Mouse (Mus musculus): ENCODE results near the gene P4hb. TPM values are rescaled to one million over a fixed set of nuclear protein-coding genes. Genes with fewer than 3 reads are reported as not detected.

The P4hb gene
- polyA plus RNA-seq, 1 experiment from 2014 or later = 289 TPM

Other genes with a start within 250 kb of the P4hb start
- 4,110 and 4,339 TPM in 2 replicates for gene Actg1, start 224.7 kb downstream of the P4hb start, polyA plus RNA-seq (2015; fragmentation: Nextera tagmentation; extraction: Ambion mirVana)
- gene Fscn2, start 211.7 kb downstream of the P4hb start, polyA plus RNA-seq (2015; fragmentation: Nextera tagmentation; extraction: Ambion mirVana) = 1.6 and 2.6 TPM in 2 replicates
- gene Faap100, start 194.5 kb downstream of the P4hb start, polyA plus RNA-seq (2015; fragmentation: Nextera tagmentation; extraction: Ambion mirVana) = 74.6 and 82.4 TPM in 2 replicates
- 32.5 and 33.8 TPM in 2 replicates for gene Nploc4, start 135.5 kb downstream of the P4hb start, polyA plus RNA-seq (2015; fragmentation: Nextera tagmentation; extraction: Ambion mirVana)
- not detected in 2 replicates for gene Tspan10, start 130.6 kb downstream of the P4hb start, polyA plus RNA-seq (2015; fragmentation: Nextera tagmentation; extraction: Ambion mirVana)
- 0.36 and 0.44 TPM in 2 replicates for gene Pde6g, start 119.8 kb downstream of the P4hb start, polyA plus RNA-seq (2015; fragmentation: Nextera tagmentation; extraction: Ambion mirVana)
- 10.5 and 10.6 TPM in 2 replicates for gene Oxld1, start 115.2 kb downstream of the P4hb start, polyA plus RNA-seq (2015; fragmentation: Nextera tagmentation; extraction: Ambion mirVana)
- gene Ccdc137, start 115.1 kb downstream of the P4hb start, polyA plus RNA-seq (2015; fragmentation: Nextera tagmentation; extraction: Ambion mirVana) = 26.3 and 27.3 TPM in 2 replicates
- 58.9 and 63.2 TPM in 2 replicates for gene Arl16, start 105.6 kb downstream of the P4hb start, polyA plus RNA-seq (2015; fragmentation: Nextera tagmentation; extraction: Ambion mirVana)
- gene Mrpl12, start 88.6 kb downstream of the P4hb start, polyA plus RNA-seq (2015; fragmentation: Nextera tagmentation; extraction: Ambion mirVana) = 108 TPM in 2 replicates
- gene Slc25a10, start 81.4 kb downstream of the P4hb start, polyA plus RNA-seq (2015; fragmentation: Nextera tagmentation; extraction: Ambion mirVana) = 32.0 and 32.8 TPM in 2 replicates
- gene Gcgr, start 42.6 kb downstream of the P4hb start, polyA plus RNA-seq (2015; fragmentation: Nextera tagmentation; extraction: Ambion mirVana) = 0.19 and 0.30 TPM in 2 replicates
- 234 and 241 TPM in 2 replicates for gene Mcrip1, start 23.5 kb downstream of the P4hb start, polyA plus RNA-seq (2015; fragmentation: Nextera tagmentation; extraction: Ambion mirVana)
- gene Ppp1r27, start 22.1 kb downstream of the P4hb start, polyA plus RNA-seq (2015; fragmentation: Nextera tagmentation; extraction: Ambion mirVana) = not detected in 2 replicates
- gene Arhgdia, start 8.4 kb upstream of the P4hb start, polyA plus RNA-seq (2015; fragmentation: Nextera tagmentation; extraction: Ambion mirVana) = 471 and 481 TPM in 2 replicates
- gene Alyref, start 25.1 kb upstream of the P4hb start, polyA plus RNA-seq (2015; fragmentation: Nextera tagmentation; extraction: Ambion mirVana) = 267 and 290 TPM in 2 replicates
- gene Anapc11, start 25.2 kb upstream of the P4hb start, polyA plus RNA-seq (2015; fragmentation: Nextera tagmentation; extraction: Ambion mirVana) = 179 and 192 TPM in 2 replicates
- gene Npb, start 35.2 kb upstream of the P4hb start, polyA plus RNA-seq (2015; fragmentation: Nextera tagmentation; extraction: Ambion mirVana) = 0.79 and 1.3 TPM in 2 replicates
- gene Pcyt2, start 44.7 kb upstream of the P4hb start, polyA plus RNA-seq (2015; fragmentation: Nextera tagmentation; extraction: Ambion mirVana) = 169 and 174 TPM in 2 replicates
- 50.4 and 50.6 TPM in 2 replicates for gene Sirt7, start 52.0 kb upstream of the P4hb start, polyA plus RNA-seq (2015; fragmentation: Nextera tagmentation; extraction: Ambion mirVana)
- 27.5 and 30.8 TPM in 2 replicates for gene Mafg, start 60.3 kb upstream of the P4hb start, polyA plus RNA-seq (2015; fragmentation: Nextera tagmentation; extraction: Ambion mirVana)
- 22.9 and 23.3 TPM in 2 replicates for gene Pycr1, start 70.5 kb upstream of the P4hb start, polyA plus RNA-seq (2015; fragmentation: Nextera tagmentation; extraction: Ambion mirVana)
- gene Myadml2, start 74.9 kb upstream of the P4hb start, polyA plus RNA-seq (2015; fragmentation: Nextera tagmentation; extraction: Ambion mirVana) = 0.36 and 0.77 TPM in 2 replicates
- gene Notum, start 87.9 kb upstream of the P4hb start, polyA plus RNA-seq (2015; fragmentation: Nextera tagmentation; extraction: Ambion mirVana) = 0.91 and 0.98 TPM in 2 replicates
- gene Aspscr1, start 99.7 kb upstream of the P4hb start, polyA plus RNA-seq (2015; fragmentation: Nextera tagmentation; extraction: Ambion mirVana) = 152 and 161 TPM in 2 replicates
- 103 and 113 TPM in 2 replicates for gene Cenpx, start 140.5 kb upstream of the P4hb start, polyA plus RNA-seq (2015; fragmentation: Nextera tagmentation; extraction: Ambion mirVana)
- gene Lrrc45, start 140.7 kb upstream of the P4hb start, polyA plus RNA-seq (2015; fragmentation: Nextera tagmentation; extraction: Ambion mirVana) = 67.9 and 73.1 TPM in 2 replicates
- 272 and 278 TPM in 2 replicates for gene Rac3, start 148.2 kb upstream of the P4hb start, polyA plus RNA-seq (2015; fragmentation: Nextera tagmentation; extraction: Ambion mirVana)
- gene Dcxr, start 154.0 kb upstream of the P4hb start, polyA plus RNA-seq (2015; fragmentation: Nextera tagmentation; extraction: Ambion mirVana) = 9.7 and 12.1 TPM in 2 replicates
- gene Cbr2, start 158.9 kb upstream of the P4hb start, polyA plus RNA-seq (2015; fragmentation: Nextera tagmentation; extraction: Ambion mirVana) = 0.49 TPM in 1 of 2 replicates, not detected in the other
- 0.94 and 2.1 TPM in 2 replicates for gene Hmga1b, start 189.5 kb upstream of the P4hb start, polyA plus RNA-seq (2015; fragmentation: Nextera tagmentation; extraction: Ambion mirVana)
- 98.0 and 98.5 TPM in 2 replicates for gene Rfng, start 211.0 kb upstream of the P4hb start, polyA plus RNA-seq (2015; fragmentation: Nextera tagmentation; extraction: Ambion mirVana)
- 265 and 274 TPM in 2 replicates for gene Gps1, start 211.0 kb upstream of the P4hb start, polyA plus RNA-seq (2015; fragmentation: Nextera tagmentation; extraction: Ambion mirVana)
- gene Dus1l, start 223.2 kb upstream of the P4hb start, polyA plus RNA-seq (2015; fragmentation: Nextera tagmentation; extraction: Ambion mirVana) = 45.6 and 48.6 TPM in 2 replicates